Mouse (Mus musculus) limb, embryonic 14.5 days (tissue): Measurements from ENCODE around the gene Pkp4. TPM values are rescaled to one million over a fixed set of nuclear protein-coding genes. Genes with fewer than 3 reads are reported as not detected.

Experiments used
- ATAC-seq: fragments of 200-750 bp; cut with Nextera tagmentation; 2 replicates; pipeline ENCODE4 v1.8.0; 2017; ENCODE audit warnings: low read depth, moderate number of reproducible peaks, moderate TSS enrichment; ENCODE audit not compliant: low FRiP score
- DNase-seq: peaks from one replicate; pipeline ENCODE4 v3.0.0-alpha.2; 2015; ENCODE audit warnings: low spot score
- H3K27ac ChIP-seq: fragments of 300-500 bp; sonication (generic); replicated peaks from 2 replicates; pipeline ENCODE4 v1.5.1; 2014; ENCODE audit warnings: low read depth, mild to moderate bottlenecking, low read length, moderate library complexity, mixed read lengths
- H3K27me3 ChIP-seq: fragments of 300-500 bp; sonication (generic); 2 replicates; pipeline ENCODE4 v1.6.1; 2014; ENCODE audit warnings: low read length, mixed read lengths; ENCODE audit not compliant: control insufficient read depth, insufficient read depth
- H3K36me3 ChIP-seq: fragments of 300-500 bp; sonication (generic); 2 replicates; pipeline ENCODE4 v1.6.1; 2014; ENCODE audit warnings: mild to moderate bottlenecking, low read length, moderate library complexity, mixed read lengths; ENCODE audit not compliant: control insufficient read depth, insufficient read depth
- H3K4me1 ChIP-seq: fragments of 300-500 bp; sonication (generic); 2 replicates; pipeline ENCODE4 v1.6.1; 2014; ENCODE audit warnings: antibody characterized with exemption, low read length, mixed read lengths; ENCODE audit not compliant: control insufficient read depth, insufficient read depth
- H3K4me2 ChIP-seq: fragments of 300-500 bp; sonication (generic); replicated peaks from 2 replicates; pipeline ENCODE4 v1.6.1; 2014; ENCODE audit warnings: low read depth, mild to moderate bottlenecking, low read length, moderate library complexity; ENCODE audit not compliant: severe bottlenecking
- H3K4me3 ChIP-seq: fragments of 300-500 bp; sonication (generic); replicated peaks from 2 replicates; pipeline ENCODE4 v1.5.1; 2014; ENCODE audit warnings: low read length
- H3K9ac ChIP-seq: fragments of 300-500 bp; sonication (generic); 2 replicates; pipeline ENCODE4 v1.6.1; 2014; ENCODE audit warnings: mild to moderate bottlenecking, low read depth, low read length, moderate library complexity; ENCODE audit not compliant: severe bottlenecking
- H3K9me3 ChIP-seq: fragments of 300-500 bp; sonication (generic); 2 replicates; pipeline ENCODE4 v1.6.1; 2016; ENCODE audit warnings: low read length; ENCODE audit not compliant: control insufficient read depth
- POLR2A ChIP-seq: fragments of 200-500 bp; IDR thresholded peaks from 2 replicates; pipeline ENCODE4 v1.8.0; 2012; ENCODE audit warnings: inconsistent platforms, mild to moderate bottlenecking, moderate library complexity, borderline replicate concordance; ENCODE audit not compliant: insufficient read depth, insufficient read length; ENCODE audit errors: extremely low read depth
- WGBS: fragments of 180-500 bp; shearing (Covaris S2); extraction: QIAGEN DNeasy Blood & Tissue Kit; methylation state at CpG from one replicate; pipeline ENCODE4 v1.1.7; 2014; 5-methylcytosine and 5-hydroxymethylcytosine counted together
- polyA plus RNA-seq, 2 experiments: library from polyadenylated mRNA; depleted of rRNA in 1 of 2; stranded (reverse) in 1 of 2; unstranded in 1 of 2; fragments of >200 nt; fragmentation: Nextera tagmentation in 1 of 2; extraction: Ambion mirVana in 1 of 2; gene quantifications; 2 replicates each; pipeline versions ENCODE4 v1.2.1 to v1.2.3; 2012 to 2014

Gene Pkp4
- polyA plus RNA-seq, 2 experiments = 31.3 to 48.7 TPM

GRCm38 (mm10) chr2:59401841-59402461 is 241.3 kb downstream of the Pkp4 start:
- Histone ChIP-seq H3K4me1 (peaks cover 6% of the 10 kb centered on the region), H3K4me3 (no peak overlapping the region), H3K27me3 (no peaks in the 10 kb centered on the region), H3K36me3 (no peaks in the 10 kb centered on the region), H3K4me2 (no peak overlapping the region), H3K9ac (no peak overlapping the region), H3K9me3 (no peaks in the 10 kb centered on the region), H3K27ac (0 out of 2 replicates have a peak overlapping the region, but pooled peaks have one; percentile 8)
- DNase-seq = no peak
- 42% methylated on average over 8 of the region's 8 CpGs for WGBS
- TF ChIP-seq POLR2A = no peak
- no peak for ATAC-seq

GRCm38 (mm10) chr2:59404022-59404421 is 243.4 kb downstream of the Pkp4 start:
- ATAC-seq (no peak), DNase-seq (no peak)
- Histone ChIP-seq H3K36me3 (no peaks in the 10 kb centered on the region), H3K27me3 (no peaks in the 10 kb centered on the region), H3K9ac (no peak overlapping the region), H3K27ac (no peak overlapping the region), H3K4me1 (peaks cover 6% of the 10 kb centered on the region), H3K4me2 (no peak overlapping the region), H3K9me3 (no peaks in the 10 kb centered on the region), H3K4me3 (no peak overlapping the region)
- 47% methylated on average over 8 of the region's 8 CpGs for WGBS
- TF ChIP-seq POLR2A = no peak

Other genes starting within 250 kb of the Pkp4 start
- gene Ccdc148, start 167 bp upstream of the Pkp4 start, polyA plus RNA-seq (2012; rRNA removed) = 0.31 and 0.49 TPM in 2 replicates
- gene Ccdc148, start 167 bp upstream of the Pkp4 start, polyA plus RNA-seq (2014; fragmentation: Nextera tagmentation; extraction: Ambion mirVana) = 0.48 and 0.61 TPM in 2 replicates